Comparison of ENCODE assay signal across 9 mouse cellular contexts in genomic region chr16:21615802-21616201, GRCm38 (mm10).
DNase-seq lines count a peak whose midpoint lies in the region; ATAC-seq and TF ChIP-seq lines count a peak whose summit lies in the region.
"Had no signal": no experiment of that assay in that cellular context is flagged by ENCODE, and none has a peak within 500 bp of the region (broad histone marks: within the 10 kb centered on the region; RNA-seq: fewer than 3 reads in every experiment).

No protein-coding gene starts in this region.

- TF ChIP-seq EP300 in heart, postnatal 0 days (IDR thresholded peaks at IDR 0.05; ENCODE audit: low read depth) = no peak

- H3K9me3 ChIP-seq in heart, postnatal 0 days (replicated peaks; ENCODE audit: control insufficient read depth, low read length) = no peaks in the 10 kb centered on the region
- H3K9me3 ChIP-seq: limb, embryonic 12.5 days had no signal

- ATAC-seq in heart, postnatal 0 days (ENCODE audit: insufficient read depth, low read depth) = no peak

- no peaks in the 10 kb centered on the region for H3K36me3 ChIP-seq in heart, postnatal 0 days (replicated peaks; ENCODE audit: control insufficient read depth, insufficient read depth, low read length)
- H3K36me3 ChIP-seq: limb, embryonic 12.5 days had no signal

- peak; percentile 47 for DNase-seq in layer of hippocampus, adult 11-12 months (ENCODE audit: low spot score)
- DNase-seq in layer of hippocampus, adult 8-10 months (ENCODE audit: low spot score in 2 of 2) = no peak
- peak; percentile 53 for DNase-seq in ES-CJ7 (ENCODE audit: low read depth, low spot score)
- DNase-seq in ZHBTc4 (ENCODE audit: low read depth, low spot score) = peak; percentile 63
- peak; percentile 45 for DNase-seq in heart, postnatal 0 days (ENCODE audit: low spot score)
- DNase-seq in Muller cell, postnatal 12 days (ENCODE audit: inconsistent ontology term) = no peak
- DNase-seq in urinary bladder, postnatal 36 days (ENCODE audit: low spot score in 2 of 2) = no peak

- TF ChIP-seq CTCF in heart, postnatal 0 days (IDR thresholded peaks at IDR 0.05; ENCODE audit: low read depth) = peak; percentile 60
- 0 out of 2 replicates have a peak, but pooled peaks have one; percentile 10 for TF ChIP-seq CTCF in olfactory bulb, adult 2 months (IDR thresholded peaks at IDR 0.05; ENCODE audit: insufficient read depth, low read depth, low read length)

- TF ChIP-seq POLR2A in olfactory bulb, adult 2 months (IDR thresholded peaks at IDR 0.05; ENCODE audit: insufficient read depth, low read depth, low read length) = no peak

- H3K9ac ChIP-seq in heart, postnatal 0 days (replicated peaks; ENCODE audit: low read depth, low read length) = no peak overlapping the region
- H3K9ac ChIP-seq: limb, embryonic 12.5 days had no signal

- H3K4me1 ChIP-seq in heart, postnatal 0 days (ENCODE audit: control insufficient read depth, insufficient read depth) = no peaks in the 10 kb centered on the region
- no peaks in the 10 kb centered on the region for H3K4me1 ChIP-seq in olfactory bulb, adult 2 months (ENCODE audit: control insufficient read depth, insufficient read depth, low read length)
- H3K4me1 ChIP-seq: limb, embryonic 12.5 days had no signal

- WGBS in heart, postnatal 0 days = 68% methylated on average over 7 of the region's 7 CpGs
- WGBS in olfactory bulb, adult 2 months = 50% methylated on average over 7 of the region's 7 CpGs

- H3K4me2 ChIP-seq in heart, postnatal 0 days (ENCODE audit: low read depth, low read length) = no peak overlapping the region
- H3K4me2 ChIP-seq: limb, embryonic 12.5 days had no signal

- no peak overlapping the region for H3K27ac ChIP-seq in heart, postnatal 0 days (ENCODE audit: low read depth)
- H3K27ac ChIP-seq in olfactory bulb, adult 2 months (ENCODE audit: insufficient read depth, low read depth, low read length) = no peak overlapping the region
- H3K27ac ChIP-seq: limb, embryonic 12.5 days had no signal

- no peaks in the 10 kb centered on the region for H3K27me3 ChIP-seq in heart, postnatal 0 days (ENCODE audit: control insufficient read depth, insufficient read depth, low read length)
- H3K27me3 ChIP-seq: limb, embryonic 12.5 days had no signal

- H3K4me3 ChIP-seq in heart, postnatal 0 days (ENCODE audit: low read depth, low read length) = no peak overlapping the region
- no peak overlapping the region for H3K4me3 ChIP-seq in olfactory bulb, adult 2 months (ENCODE audit: insufficient read depth, low read depth, low read length)
- H3K4me3 ChIP-seq: limb, embryonic 12.5 days had no signal

Comparison
In these comparisons a context has a peak if more than half of its experiments do, and no peak if none do; other contexts are left out.
1. DNase-seq: peak in layer of hippocampus, adult 11-12 months (single experiment), ES-CJ7 (single experiment), ZHBTc4 (single experiment) and heart, postnatal 0 days (single experiment); none in layer of hippocampus, adult 8-10 months (0 of 2), Muller cell, postnatal 12 days (single experiment) and urinary bladder, postnatal 36 days (0 of 2).